Mouse (Mus musculus): ENCODE measurements around the gene Rasl11b.

- TF ChIP-seq CTCF (conservative IDR thresholded peaks at IDR 0.05; ENCODE audit: low read length) (no peak), NANOG (IDR thresholded peaks at IDR 0.05; ENCODE audit: borderline replicate concordance, low read length) (no peak)
Observed at GRCm38 (mm10) chr5:74218524-74218923, 23.4 kb downstream of the Rasl11b start.

All from E14TG2a.4 (cell line).